Mouse (Mus musculus) midbrain, embryonic 12.5 days (tissue): ENCODE measurements around the gene Adam12. TPM values are rescaled to one million over a fixed set of nuclear protein-coding genes. Genes with fewer than 3 reads are reported as not detected.
A peak's percentile ranks its signal among the peaks of the same experiment; 100 is the strongest.

Source experiments
- ATAC-seq: fragments of 200-750 bp; cut with Nextera tagmentation; 2 replicates; pipeline ENCODE4 v1.8.0; 2017; ENCODE audit warnings: low read depth, moderate TSS enrichment, moderate library complexity; ENCODE audit not compliant: low FRiP score
- H3K27ac ChIP-seq: fragments of 300-500 bp; sonication (generic); replicated peaks from 2 replicates; pipeline ENCODE4 v1.5.1; 2016; ENCODE audit warnings: mild to moderate bottlenecking
- H3K27me3 ChIP-seq: fragments of 300-500 bp; sonication (generic); 2 replicates; pipeline ENCODE4 v1.6.1; 2016; ENCODE audit warnings: mild to moderate bottlenecking
- H3K36me3 ChIP-seq: fragments of 300-500 bp; sonication (generic); 2 replicates; pipeline ENCODE4 v1.6.1; 2016
- H3K4me1 ChIP-seq: fragments of 300-500 bp; sonication (generic); 2 replicates; pipeline ENCODE4 v1.6.1; 2016
- H3K4me2 ChIP-seq: fragments of 300-500 bp; sonication (generic); replicated peaks from 2 replicates; pipeline ENCODE4 v1.6.1; 2016; ENCODE audit warnings: mild to moderate bottlenecking, moderate library complexity
- H3K4me3 ChIP-seq: fragments of 300-500 bp; sonication (generic); 2 replicates; pipeline ENCODE4 v1.5.1; 2016; ENCODE audit warnings: mild to moderate bottlenecking
- H3K9ac ChIP-seq: fragments of 300-500 bp; sonication (generic); replicated peaks from 2 replicates; pipeline ENCODE4 v1.6.1; 2016; ENCODE audit warnings: mild to moderate bottlenecking, moderate library complexity
- H3K9me3 ChIP-seq: fragments of 300-500 bp; sonication (generic); 2 replicates; pipeline ENCODE4 v1.6.1; 2016; ENCODE audit warnings: mild to moderate bottlenecking
- WGBS: fragments of 180-500 bp; shearing (Covaris S2); methylation state at CpG from one replicate; pipeline ENCODE4 v1.1.7; 2016; 5-methylcytosine and 5-hydroxymethylcytosine counted together
- polyA plus RNA-seq: library from polyadenylated mRNA; unstranded; fragments of >200 nt; fragmentation: Nextera tagmentation; extraction: Ambion mirVana; gene quantifications from 2 replicates; pipeline ENCODE4 v1.2.1, GENCODE M21; 2016

The Adam12 gene
- polyA plus RNA-seq, 1 experiment from 2014 or later, result 3.0 TPM

- Histone ChIP-seq H3K27ac (no peak overlapping the region), H3K27me3 (no peaks in the 10 kb centered on the region), H3K4me3 (no peak overlapping the region), H3K9me3 (no peaks in the 10 kb centered on the region), H3K4me2 (no peak overlapping the region), H3K9ac (no peak overlapping the region), H3K36me3 (no peaks in the 10 kb centered on the region), H3K4me1 (0 out of 2 replicates have a peak, but pooled peaks cover 5% of the 10 kb centered on the region)
- 79% methylated on average over 8 of the region's 8 CpGs for WGBS
- no peak for ATAC-seq
Observed at GRCm38 (mm10) chr7:133963501-133963900, 268.4 kb downstream of the Adam12 start.

- Histone ChIP-seq H3K4me3 (no peak overlapping the region), H3K36me3 (no peaks in the 10 kb centered on the region), H3K9me3 (no peaks in the 10 kb centered on the region), H3K27me3 (no peaks in the 10 kb centered on the region), H3K4me1 (no peaks in the 10 kb centered on the region), H3K4me2 (no peak overlapping the region), H3K9ac (no peak overlapping the region), H3K27ac (no peak overlapping the region)
- 76% methylated on average over 4 of the region's 4 CpGs for WGBS
- no peak for ATAC-seq
Observed at GRCm38 (mm10) chr7:133959200-133959599, 272.7 kb downstream of the Adam12 start.

GRCm38 (mm10) chr7:133957873-133958272, 274.1 kb downstream of the Adam12 start:
- Histone ChIP-seq H3K27ac (no peak overlapping the region), H3K4me3 (no peak overlapping the region), H3K4me2 (no peak overlapping the region), H3K9ac (no peak overlapping the region), H3K9me3 (no peaks in the 10 kb centered on the region), H3K27me3 (no peaks in the 10 kb centered on the region), H3K4me1 (no peaks in the 10 kb centered on the region), H3K36me3 (no peaks in the 10 kb centered on the region)
- no peak for ATAC-seq
- WGBS, result 68% methylated on average over 2 of the region's 2 CpGs

GRCm38 (mm10) chr7:133954111-133955091, 277.5 kb downstream of the Adam12 start:
- Histone ChIP-seq H3K27me3 (no peaks in the 10 kb centered on the region), H3K27ac (no peak overlapping the region)
- no peak for ATAC-seq

GRCm38 (mm10) chr7:133951777-133952545, 280.0 kb downstream of the Adam12 start:
- Histone ChIP-seq H3K27me3 (no peaks in the 10 kb centered on the region), H3K27ac (no peak overlapping the region), H3K9ac (no peak overlapping the region), H3K9me3 (no peaks in the 10 kb centered on the region), H3K4me1 (no peaks in the 10 kb centered on the region), H3K4me2 (no peak overlapping the region), H3K4me3 (no peak overlapping the region), H3K36me3 (no peaks in the 10 kb centered on the region)
- WGBS, result 89% methylated on average over 14 of the region's 14 CpGs
- ATAC-seq, result no peak

More at GRCm38 (mm10) chr7:133954111-133955091, 277.5 kb downstream of the Adam12 start:
- H3K4me3 ChIP-seq, result no peak overlapping the region
- no peak overlapping the region for H3K9ac ChIP-seq
- H3K36me3 ChIP-seq, result no peaks in the 10 kb centered on the region
- no peaks in the 10 kb centered on the region for H3K9me3 ChIP-seq
- 50% methylated on average over 9 of the region's 9 CpGs for WGBS
- H3K4me2 ChIP-seq, result no peak overlapping the region
- H3K4me1 ChIP-seq, result no peaks in the 10 kb centered on the region

- Histone ChIP-seq H3K27ac (no peak overlapping the region), H3K27me3 (no peaks in the 10 kb centered on the region), H3K4me1 (no peaks in the 10 kb centered on the region), H3K9ac (no peak overlapping the region), H3K9me3 (no peaks in the 10 kb centered on the region), H3K36me3 (no peaks in the 10 kb centered on the region), H3K4me3 (no peak overlapping the region), H3K4me2 (no peak overlapping the region)
- 81% methylated on average over 2 of the region's 2 CpGs for WGBS
- no peak for ATAC-seq
Observed at GRCm38 (mm10) chr7:133947360-133947759, 284.6 kb downstream of the Adam12 start.

- no peaks in the 10 kb centered on the region for H3K9me3 ChIP-seq
- ATAC-seq, result no peak
- 76% methylated on average over 2 of the region's 2 CpGs for WGBS
- no peak overlapping the region for H3K4me3 ChIP-seq
- no peak overlapping the region for H3K9ac ChIP-seq
- H3K27ac ChIP-seq, result no peak overlapping the region
- no peaks in the 10 kb centered on the region for H3K36me3 ChIP-seq
- no peaks in the 10 kb centered on the region for H3K4me1 ChIP-seq
- no peaks in the 10 kb centered on the region for H3K27me3 ChIP-seq
- H3K4me2 ChIP-seq, result no peak overlapping the region
Observed at GRCm38 (mm10) chr7:133946757-133947345, 285.1 kb downstream of the Adam12 start.

GRCm38 (mm10) chr7:133946113-133946512, 285.8 kb downstream of the Adam12 start:
- Histone ChIP-seq H3K9me3 (no peaks in the 10 kb centered on the region), H3K27ac (no peak overlapping the region), H3K9ac (no peak overlapping the region), H3K27me3 (no peaks in the 10 kb centered on the region), H3K36me3 (no peaks in the 10 kb centered on the region), H3K4me2 (no peak overlapping the region), H3K4me3 (no peak overlapping the region), H3K4me1 (no peaks in the 10 kb centered on the region)
- WGBS, result 88% methylated on average over 4 of the region's 4 CpGs
- ATAC-seq, result no peak

GRCm38 (mm10) chr7:133940405-133940804, 291.5 kb downstream of the Adam12 start:
- Histone ChIP-seq H3K4me1 (peaks cover 17% of the 10 kb centered on the region), H3K27ac (no peak overlapping the region), H3K4me2 (no peak overlapping the region), H3K9me3 (no peaks in the 10 kb centered on the region), H3K4me3 (no peak overlapping the region), H3K27me3 (no peaks in the 10 kb centered on the region), H3K9ac (no peak overlapping the region), H3K36me3 (no peaks in the 10 kb centered on the region)
- no peak for ATAC-seq
- WGBS, result 85% methylated on average over 4 of the region's 4 CpGs

- Histone ChIP-seq H3K27me3 (no peaks in the 10 kb centered on the region), H3K9ac (no peak overlapping the region), H3K9me3 (no peaks in the 10 kb centered on the region), H3K4me3 (no peak overlapping the region), H3K36me3 (no peaks in the 10 kb centered on the region), H3K4me2 (no peak overlapping the region), H3K4me1 (peaks cover 22% of the 10 kb centered on the region), H3K27ac (no peak overlapping the region)
- no peak for ATAC-seq
- 75% methylated on average over 3 of the region's 3 CpGs for WGBS
Observed at GRCm38 (mm10) chr7:133937473-133937872, 294.5 kb downstream of the Adam12 start.

GRCm38 (mm10) chr7:133936377-133936776, 295.6 kb downstream of the Adam12 start:
- Histone ChIP-seq H3K36me3 (no peaks in the 10 kb centered on the region), H3K27ac (peak overlapping the region; percentile 54), H3K4me1 (peaks cover 22% of the 10 kb centered on the region), H3K9me3 (no peaks in the 10 kb centered on the region), H3K27me3 (no peaks in the 10 kb centered on the region), H3K4me2 (no peak overlapping the region), H3K4me3 (no peak overlapping the region), H3K9ac (no peak overlapping the region)
- WGBS, result 7% methylated on average over 4 of the region's 4 CpGs
- no peak; the same call in 1 of the 2 replicates for ATAC-seq

- H3K9ac ChIP-seq, result no peak overlapping the region
- WGBS, result 61% methylated on average over 6 of the region's 6 CpGs
- H3K9me3 ChIP-seq, result no peaks in the 10 kb centered on the region
- H3K36me3 ChIP-seq, result no peaks in the 10 kb centered on the region
- H3K4me3 ChIP-seq, result no peak overlapping the region
- H3K4me1 ChIP-seq, result peaks cover 22% of the 10 kb centered on the region
- ATAC-seq, result no peak
- no peak overlapping the region for H3K4me2 ChIP-seq
- no peaks in the 10 kb centered on the region for H3K27me3 ChIP-seq
- H3K27ac ChIP-seq, result no peak overlapping the region
Observed at GRCm38 (mm10) chr7:133933378-133933777, 298.6 kb downstream of the Adam12 start.
